Mouse (Mus musculus): ENCODE data around the gene Grik5. TPM values are rescaled to one million over a fixed set of nuclear protein-coding genes. Genes with fewer than 3 reads are reported as not detected.

The Grik5 gene
- total RNA-seq, 2 experiments from 2014 or later, result 2.4 to 3.1 TPM

DNA sequence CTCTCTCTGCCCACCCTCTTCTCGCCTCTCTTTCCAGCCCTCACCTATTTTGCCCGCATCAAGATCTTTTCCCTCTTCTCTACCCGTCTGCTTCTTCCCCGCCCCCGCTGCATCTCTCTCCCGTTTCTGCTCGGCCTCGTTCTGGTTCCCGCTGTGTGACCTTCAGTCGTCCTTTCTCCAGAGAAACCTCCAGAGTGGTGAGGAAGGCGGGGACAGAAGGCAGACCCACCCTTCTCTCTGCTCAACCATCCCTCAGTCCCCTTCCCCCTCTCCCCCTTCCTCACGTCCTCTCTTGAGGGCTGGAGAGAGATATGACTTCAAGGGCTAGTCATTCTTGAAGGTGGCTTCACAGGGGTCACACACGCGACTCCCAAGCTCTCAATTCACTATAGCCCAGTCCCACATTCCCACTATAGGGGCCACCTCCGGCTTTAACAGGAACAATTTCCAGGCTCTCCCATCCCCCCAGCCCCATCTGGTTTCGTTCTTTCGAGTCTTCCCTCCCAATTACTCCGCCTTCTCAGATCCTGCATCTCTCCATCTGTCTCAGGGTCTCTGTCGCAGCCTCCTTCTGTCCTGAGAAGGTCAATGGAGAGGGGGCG is 62.9 kb downstream of the Grik5 start:
- no peak for DNase-seq
- no peak overlapping the region for H3K4me3 ChIP-seq
- TF ChIP-seq CTCF (IDR thresholded peaks at IDR 0.05), result no peak
- intact Hi-C loops (cut with DNase I), result no loop called here
- no peak overlapping the region for H3K27ac ChIP-seq

DNA sequence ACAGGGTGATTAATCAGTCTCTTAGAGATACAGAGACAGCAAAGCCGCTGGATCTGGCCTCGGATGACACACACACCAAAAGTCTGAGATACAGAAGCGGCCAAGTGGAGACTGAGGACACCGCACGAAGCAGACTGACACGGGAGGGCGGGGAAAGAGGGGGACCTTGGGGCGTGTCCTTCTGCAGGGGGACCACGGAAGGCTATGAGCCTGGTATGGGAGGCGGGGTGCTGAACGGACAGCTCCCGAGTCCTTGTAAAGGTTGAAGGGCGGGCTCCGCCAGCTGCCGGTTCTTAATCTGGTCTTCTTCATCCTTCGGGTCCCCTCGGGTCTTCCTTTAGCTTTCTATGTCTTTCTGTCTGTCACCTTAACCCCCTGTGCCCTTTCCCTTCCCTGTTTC is 63.5 kb downstream of the Grik5 start:
- DNase-seq, result peak; percentile 45
- intact Hi-C loops (cut with DNase I), result no loop called here
- H3K27ac ChIP-seq, result no peak overlapping the region
- no peak overlapping the region for H3K4me3 ChIP-seq
- TF ChIP-seq CTCF (IDR thresholded peaks at IDR 0.05), result no peak

DNA sequence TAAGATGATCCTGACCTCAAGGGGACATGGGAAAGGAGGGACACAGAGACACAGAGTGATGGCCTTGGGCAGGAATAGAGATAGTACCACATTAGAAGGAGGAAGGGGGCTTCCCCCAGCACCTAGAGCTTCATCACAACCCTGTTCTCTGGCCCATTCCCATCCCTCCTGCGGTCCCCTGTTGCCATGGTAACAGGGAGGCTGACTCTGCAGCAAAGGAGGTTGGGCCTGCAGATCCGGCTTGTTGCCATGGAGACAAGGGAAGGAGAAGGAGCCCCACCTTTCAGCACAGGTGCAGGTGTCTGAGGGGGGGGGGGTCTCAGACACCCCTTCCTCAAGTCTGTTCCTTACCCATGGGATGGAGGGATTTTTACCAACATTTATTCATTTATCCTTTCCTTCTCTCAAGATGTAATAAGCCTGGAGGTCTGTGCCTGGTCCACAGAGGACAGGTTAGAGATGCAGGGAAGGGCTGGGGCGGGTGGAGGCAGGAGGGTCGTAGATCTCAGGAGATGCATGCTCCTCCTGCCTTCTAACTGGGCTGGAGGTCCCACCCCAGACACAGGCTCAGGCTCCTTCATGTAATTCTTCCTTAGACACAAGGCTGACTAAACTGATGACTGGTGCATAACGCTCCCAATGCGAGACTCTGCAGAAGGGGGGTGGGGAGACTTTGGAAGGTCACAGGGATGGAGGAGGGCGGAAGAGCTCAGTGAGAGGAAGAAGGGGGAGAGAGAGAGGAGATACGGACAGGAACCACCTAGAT is 64.4 kb downstream of the Grik5 start:
- no peak overlapping the region for H3K27ac ChIP-seq
- no peak for TF ChIP-seq CTCF (IDR thresholded peaks at IDR 0.05)
- H3K4me3 ChIP-seq, result no peak overlapping the region
- intact Hi-C loops (cut with DNase I), result no loop called here
- peak; percentile 10 for DNase-seq

DNA sequence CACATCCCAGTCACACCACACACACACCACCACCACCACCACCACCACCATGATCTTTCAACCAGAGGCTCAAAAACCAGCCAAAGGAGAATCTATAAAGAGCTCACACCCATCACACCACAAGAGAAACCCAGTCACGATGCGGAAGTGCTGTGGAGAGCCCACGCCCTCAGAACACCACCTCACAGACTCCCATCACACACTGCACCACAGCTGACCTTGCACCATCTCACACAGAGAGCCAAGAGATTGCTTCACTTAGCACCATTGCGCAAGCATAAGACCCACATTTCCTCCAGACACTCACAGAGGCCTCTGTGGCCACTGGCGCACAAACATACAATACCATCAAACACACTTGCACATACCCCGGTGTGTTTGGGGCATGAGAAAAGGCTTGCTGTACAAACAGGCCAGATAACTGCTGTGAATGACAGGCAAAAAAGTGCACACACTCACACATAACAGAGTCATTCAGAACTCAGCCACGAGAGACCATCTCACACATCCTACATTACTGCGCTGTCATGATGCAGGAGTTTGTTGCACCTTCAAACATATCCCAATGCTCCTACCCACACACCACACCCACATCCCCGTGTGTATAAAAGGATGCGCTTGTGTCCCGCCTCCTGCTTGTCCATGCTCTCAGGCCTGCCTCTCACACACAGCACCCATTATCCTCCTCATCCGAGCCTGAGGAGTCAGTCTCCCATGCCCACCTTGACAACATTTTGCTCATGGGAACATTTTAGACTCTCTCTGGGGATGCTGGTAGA is 65.4 kb downstream of the Grik5 start:
- no peak for TF ChIP-seq CTCF (IDR thresholded peaks at IDR 0.05)
- H3K27ac ChIP-seq, result no peak overlapping the region
- DNase-seq, result peak; percentile 30
- intact Hi-C loops (cut with DNase I), result no loop called here
- H3K4me3 ChIP-seq, result no peak overlapping the region

DNA sequence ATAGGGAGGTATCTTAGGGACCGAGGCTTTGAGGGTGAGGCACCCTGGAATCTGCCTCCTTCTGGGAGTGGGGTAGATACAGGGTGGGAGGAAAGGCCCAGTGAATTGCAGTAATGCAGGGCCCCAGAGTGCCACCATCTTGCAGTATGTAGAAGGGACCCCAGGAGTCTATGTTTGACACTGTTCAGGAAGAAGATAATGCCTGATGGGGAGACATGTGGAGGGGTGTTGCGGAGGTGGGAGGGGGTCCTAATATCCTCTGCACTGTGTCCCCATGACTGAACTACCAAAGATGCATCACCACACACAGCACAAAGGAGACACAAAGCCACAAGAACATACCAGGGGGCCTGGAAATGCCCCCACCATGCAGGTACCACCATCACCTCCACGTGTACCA is 66.0 kb downstream of the Grik5 start:
- Histone ChIP-seq H3K27ac (no peak overlapping the region), H3K4me3 (no peak overlapping the region)
- no peak for TF ChIP-seq CTCF (IDR thresholded peaks at IDR 0.05)
- DNase-seq, result peak; percentile 4
- intact Hi-C loops (cut with DNase I), result no loop called here

DNA sequence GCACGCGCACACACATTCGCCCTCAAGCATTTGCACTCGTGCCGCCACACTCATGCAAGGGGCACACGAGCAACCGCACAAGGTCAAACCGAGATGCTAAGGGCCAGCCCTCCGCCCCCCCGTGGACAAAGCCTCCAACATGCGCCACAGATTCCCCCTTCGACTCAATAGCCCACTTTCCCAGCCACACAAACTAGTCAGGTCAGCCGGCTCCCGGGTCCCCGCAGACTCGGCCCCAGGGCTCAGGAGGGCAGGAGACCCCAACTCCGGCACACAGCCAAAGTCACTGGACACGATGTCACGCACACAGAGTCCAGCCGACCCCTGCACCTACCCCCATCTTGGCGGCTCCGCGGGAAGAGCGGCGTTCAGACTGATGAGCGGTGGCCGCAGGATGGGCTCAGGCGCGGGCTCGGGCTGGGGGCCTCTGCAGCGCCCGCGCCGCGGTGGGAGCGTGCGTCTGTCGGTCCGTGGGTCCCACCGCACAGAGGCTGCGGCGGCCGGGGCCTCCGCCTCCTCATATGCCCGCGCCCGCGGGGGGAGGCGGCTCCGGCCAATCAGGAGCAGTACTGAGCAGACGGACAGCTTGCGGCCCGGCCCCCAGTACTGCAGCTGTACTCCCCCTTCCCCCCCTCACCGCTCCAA is 66.6 kb downstream of the Grik5 start, which contains the start of gene Atp1a3:
TSS of gene Atp1a3 (minus strand) at position 538 of the 645 bp plus-strand sequence.
- H3K27ac ChIP-seq, result no peak within 1 kb of the TSS
- H3K4me3 ChIP-seq, result peak within 1 kb of the TSS; percentile 51
- intact Hi-C loops (cut with DNase I), result no loop called here
- no peak for TF ChIP-seq CTCF (IDR thresholded peaks at IDR 0.05)
- DNase-seq, result peak; percentile 33

DNA sequence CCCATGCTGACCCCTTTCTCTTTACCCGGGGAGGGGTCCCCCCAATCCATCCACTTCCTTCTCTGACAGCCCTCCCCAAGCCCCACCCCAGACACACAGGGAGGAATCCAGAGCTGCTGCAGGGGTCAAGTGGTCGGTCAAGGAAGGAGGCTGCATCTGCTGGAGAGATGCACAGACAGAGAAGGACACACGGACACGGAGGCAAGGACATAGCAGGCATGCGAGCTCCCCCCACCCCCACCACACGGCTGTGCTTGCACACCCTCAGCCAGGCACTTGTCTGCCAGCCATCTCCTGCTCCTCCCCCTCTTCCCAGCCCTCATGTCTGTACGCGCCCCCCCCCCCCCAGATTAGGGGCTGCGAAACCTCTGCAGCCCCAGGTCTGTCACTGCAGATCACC is 67.3 kb downstream of the Grik5 start:
- Histone ChIP-seq H3K27ac (no peak overlapping the region), H3K4me3 (no peak overlapping the region)
- no peak for DNase-seq
- intact Hi-C loops (cut with DNase I), result no loop called here
- no peak for TF ChIP-seq CTCF (IDR thresholded peaks at IDR 0.05)

DNA sequence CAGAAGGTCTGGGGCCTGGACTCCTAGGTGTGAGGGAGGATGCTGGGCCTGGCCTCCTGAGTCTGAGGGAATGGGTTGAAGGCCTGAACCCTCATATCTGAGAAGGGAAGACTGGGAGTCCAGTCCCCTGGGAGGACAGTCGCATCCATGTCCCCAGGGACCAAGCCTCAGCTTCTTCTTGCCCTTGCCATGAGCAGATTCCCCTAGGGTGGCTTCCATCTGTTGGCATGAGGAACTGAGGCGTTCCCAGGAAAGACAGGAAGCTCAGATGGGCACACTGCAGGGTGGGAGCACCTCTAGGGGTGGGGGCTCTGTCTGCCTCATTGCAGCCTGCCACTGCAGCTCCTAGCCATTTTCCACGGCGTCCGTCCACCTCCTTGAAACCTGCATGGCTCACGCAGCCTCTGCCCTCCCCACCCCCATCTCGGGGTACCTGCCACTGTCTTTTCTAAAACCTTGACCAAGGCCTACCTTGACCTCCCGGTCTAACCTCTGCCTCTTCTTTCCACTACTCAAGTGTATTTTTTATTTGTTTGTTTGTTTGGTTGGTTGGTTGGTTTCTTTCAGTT is 68.2 kb downstream of the Grik5 start:
- Histone ChIP-seq H3K27ac (no peak overlapping the region), H3K4me3 (no peak overlapping the region)
- no peak for DNase-seq
- intact Hi-C loops (cut with DNase I), result no loop called here
- TF ChIP-seq CTCF (IDR thresholded peaks at IDR 0.05), result no peak

DNA sequence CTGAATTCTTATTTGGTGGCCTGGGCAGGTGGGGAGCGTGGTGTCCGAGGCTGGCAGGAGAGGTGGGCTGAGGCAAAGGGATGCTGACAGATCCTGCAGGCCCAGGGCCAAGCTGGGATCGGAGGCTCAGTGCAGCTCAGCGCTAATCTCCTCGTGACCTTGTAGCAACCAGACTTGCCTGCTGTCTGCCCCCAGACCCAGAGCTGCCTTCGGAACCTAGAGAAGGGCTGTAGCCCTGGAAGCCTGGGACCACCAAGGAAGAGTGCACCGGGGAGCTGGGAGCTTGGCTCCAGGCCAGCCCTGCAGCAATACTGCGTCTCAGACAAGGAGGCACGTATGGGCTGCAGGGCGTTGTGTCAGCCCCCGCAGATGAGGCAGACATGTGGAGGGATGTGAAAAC is 68.9 kb downstream of the Grik5 start:
- no peak overlapping the region for H3K4me3 ChIP-seq
- TF ChIP-seq CTCF (IDR thresholded peaks at IDR 0.05), result no peak
- intact Hi-C loops (cut with DNase I), result no loop called here
- no peak for DNase-seq
- H3K27ac ChIP-seq, result no peak overlapping the region

DNA sequence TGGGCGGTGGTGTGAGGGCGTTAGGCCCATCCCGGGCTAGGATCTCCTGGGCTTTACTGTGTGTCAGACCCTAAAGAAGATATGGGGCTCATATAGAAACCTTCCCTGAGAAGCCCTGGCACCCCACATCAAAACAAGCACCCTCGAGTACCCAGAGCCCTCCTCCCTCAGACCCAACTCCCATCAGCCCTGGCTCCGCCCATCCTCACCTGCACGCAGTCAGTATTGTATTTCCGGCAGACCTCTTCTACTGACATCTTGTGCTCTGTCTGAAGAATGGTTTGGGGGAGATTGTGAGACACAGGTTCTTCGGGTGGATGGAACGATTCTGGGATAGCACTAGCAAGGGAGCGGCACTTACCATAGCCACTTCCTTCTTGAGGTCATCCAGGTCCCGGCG is 71.4 kb downstream of the Grik5 start:
- Histone ChIP-seq H3K4me3 (no peak overlapping the region), H3K27ac (no peak overlapping the region)
- no peak for TF ChIP-seq CTCF (IDR thresholded peaks at IDR 0.05)
- intact Hi-C loops (cut with DNase I), result no loop called here
- DNase-seq, result no peak

DNA sequence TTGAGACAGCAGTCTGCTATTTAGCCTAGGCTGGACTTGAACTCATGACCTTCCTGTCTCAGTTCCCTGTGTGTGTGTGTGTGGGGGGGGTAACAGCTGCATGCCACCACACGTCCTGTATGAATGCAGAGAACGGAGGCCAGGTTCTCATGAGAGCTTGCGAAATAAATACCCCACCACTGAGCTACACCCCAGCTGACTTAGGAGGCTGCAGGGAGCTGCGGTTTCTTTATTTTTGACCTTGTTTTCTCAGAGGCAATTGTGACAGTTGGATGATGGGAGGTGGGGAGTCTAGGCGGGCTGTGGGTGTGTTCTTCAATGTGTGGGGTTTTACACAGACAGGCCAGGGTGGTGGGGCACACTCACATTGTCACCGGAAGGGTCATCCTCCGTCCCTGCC is 71.9 kb downstream of the Grik5 start:
- intact Hi-C loops (cut with DNase I), result no loop called here
- no peak for TF ChIP-seq CTCF (IDR thresholded peaks at IDR 0.05)
- DNase-seq, result no peak
- H3K27ac ChIP-seq, result no peak overlapping the region
- H3K4me3 ChIP-seq, result no peak overlapping the region

DNA sequence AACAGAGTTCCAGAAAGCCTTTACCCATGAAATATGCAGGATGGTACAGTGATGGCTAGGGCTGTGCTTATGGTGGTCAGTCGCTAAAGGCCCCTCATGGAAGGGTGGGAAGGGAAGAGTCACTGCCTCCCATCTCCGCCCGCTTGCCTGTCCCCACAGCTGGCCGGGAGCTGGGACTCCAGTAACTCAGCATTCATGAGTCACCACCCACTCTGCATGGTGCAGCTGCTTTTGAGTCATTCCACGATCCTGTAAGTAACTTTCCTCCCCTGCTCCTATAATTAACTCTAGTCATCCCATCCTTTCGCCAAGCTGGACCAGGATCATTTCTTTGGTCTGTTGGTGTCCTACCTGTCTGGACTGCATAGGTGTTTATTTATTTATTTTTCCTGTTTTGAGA is 79.1 kb downstream of the Grik5 start:
- no peak overlapping the region for H3K27ac ChIP-seq
- intact Hi-C loops (cut with DNase I), result no loop called here
- no peak overlapping the region for H3K4me3 ChIP-seq
- no peak for TF ChIP-seq CTCF (IDR thresholded peaks at IDR 0.05)
- no peak for DNase-seq
